Mouse (Mus musculus): Measurements from ENCODE around the gene Cnot8. TPM values are rescaled to one million over a fixed set of nuclear protein-coding genes. Genes with fewer than 3 reads are reported as not detected.
"Not testable (repeated sequence)": the region's sequence is repeated elsewhere in the genome, so short reads cannot be mapped to it uniquely, and the experiment has no call there.

Gene Cnot8
- polyA plus RNA-seq (2017; shearing (Covaris generic)): 10 to 100 TPM; 76.7 to 88.9 TPM

DNA sequence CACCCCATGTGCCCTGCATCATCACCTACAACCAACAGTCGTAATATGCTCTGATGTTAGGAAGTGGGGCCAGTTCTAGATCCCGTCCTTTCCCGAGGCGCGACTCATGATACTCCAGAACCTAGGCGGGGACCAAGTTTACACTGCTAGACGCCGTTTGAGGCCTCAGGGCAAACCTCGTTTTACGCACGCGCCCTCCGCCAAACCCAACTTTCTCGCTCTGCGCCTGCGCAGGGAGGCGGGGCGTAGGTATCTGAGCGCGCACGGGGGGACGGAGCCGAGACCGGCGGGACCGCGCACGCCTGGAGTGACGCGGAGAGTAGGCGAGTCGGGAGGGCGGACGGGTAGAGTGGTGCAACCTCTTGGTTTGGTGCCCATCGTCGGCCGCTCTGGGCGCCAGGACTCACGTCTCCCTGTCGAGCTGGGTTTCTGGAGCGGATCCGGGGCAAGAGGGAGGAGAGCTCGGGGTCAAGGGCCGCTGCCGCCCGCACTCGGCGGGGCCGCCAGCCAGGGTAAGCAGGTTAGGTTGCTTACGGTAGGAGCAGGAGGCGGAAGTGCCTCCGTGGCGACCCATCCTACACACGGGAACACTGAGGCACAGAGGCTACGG is at the start of gene Cnot8:
TSS of gene Cnot8 (plus strand) at position 457 of the 610 bp plus-strand sequence.
- ATAC-seq: peak; percentile 91

DNA sequence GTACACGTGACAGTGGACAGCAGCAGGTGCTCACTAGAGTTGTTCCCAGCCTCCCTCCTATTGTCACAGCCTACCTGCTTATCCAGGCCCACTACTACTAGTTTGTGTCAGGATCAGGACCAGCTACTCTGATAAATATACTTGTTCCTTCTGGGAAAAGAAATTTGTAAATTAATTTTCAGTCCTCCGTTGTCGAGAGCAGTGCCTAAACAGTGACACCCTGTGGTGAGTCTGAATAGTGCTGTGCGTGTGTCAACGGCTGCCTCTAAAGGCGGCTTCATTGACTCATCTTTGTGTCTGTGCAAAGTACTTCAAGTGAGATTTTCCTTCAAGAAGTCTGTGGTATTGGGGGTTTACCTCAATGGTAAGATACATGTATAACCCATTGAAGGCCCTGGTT is 46.5 kb upstream of the Cnot8 start:
- ATAC-seq: peak; percentile 71

DNA sequence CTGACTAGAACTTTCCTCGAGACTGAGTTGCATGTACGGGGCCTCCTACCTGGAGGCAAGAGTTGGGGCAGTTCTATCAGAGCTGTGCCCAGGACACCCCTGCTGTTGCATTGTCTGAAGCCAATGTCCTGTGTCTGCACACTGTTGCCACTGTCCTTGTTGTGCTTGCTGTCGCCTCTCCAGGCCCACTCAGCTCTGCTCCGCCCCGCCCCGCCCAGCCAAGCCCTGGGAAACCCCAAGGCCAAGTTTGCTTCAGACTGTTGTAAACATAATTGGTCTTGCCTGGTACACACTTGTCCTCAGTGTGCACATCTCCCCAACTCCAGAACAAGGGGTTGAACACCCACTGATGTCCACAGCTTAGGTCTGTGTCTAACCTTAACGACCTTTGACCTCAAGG is 44.2 kb upstream of the Cnot8 start:
- not testable (repeated sequence) for ATAC-seq

DNA sequence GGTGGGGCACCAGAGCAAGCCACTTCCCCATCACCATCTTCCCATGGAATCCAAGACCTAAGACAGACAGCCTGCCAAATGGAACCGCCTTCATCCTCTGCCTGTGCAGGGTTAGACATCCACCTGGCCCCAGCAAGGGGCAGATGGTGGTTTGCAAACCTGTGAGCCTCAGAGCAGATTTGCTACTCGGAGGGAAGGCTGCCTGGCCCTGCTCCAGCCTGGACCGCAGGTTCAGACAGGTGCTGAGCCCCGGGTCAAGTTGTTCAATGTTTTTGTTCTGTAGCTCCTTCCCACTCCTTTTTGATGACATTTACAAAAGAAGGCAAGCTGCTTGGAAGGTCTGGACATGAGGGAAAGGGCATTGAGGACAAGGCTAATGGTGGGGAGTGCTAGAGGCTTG is 42.7 kb upstream of the Cnot8 start:
- ATAC-seq: not testable (repeated sequence)

DNA sequence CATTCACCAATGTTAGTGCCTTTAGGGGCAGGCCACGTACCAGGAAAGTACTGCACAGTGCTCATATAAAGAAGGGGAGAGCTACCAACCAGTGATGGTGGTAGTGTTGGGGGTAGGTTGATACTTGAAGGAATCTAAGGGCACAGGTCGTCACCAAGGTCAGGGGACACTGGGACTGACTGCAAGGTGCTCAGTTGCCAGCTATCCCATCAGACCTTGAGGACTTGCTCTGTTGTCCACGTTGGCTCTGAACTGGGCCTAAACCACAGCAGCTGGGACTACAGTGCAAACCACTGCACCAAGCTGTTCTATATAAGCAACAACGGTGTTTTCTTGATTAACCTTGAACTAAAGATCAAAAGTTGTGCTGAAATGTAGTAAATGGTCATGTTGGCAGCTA is 41.4 kb upstream of the Cnot8 start:
- ATAC-seq: no peak

DNA sequence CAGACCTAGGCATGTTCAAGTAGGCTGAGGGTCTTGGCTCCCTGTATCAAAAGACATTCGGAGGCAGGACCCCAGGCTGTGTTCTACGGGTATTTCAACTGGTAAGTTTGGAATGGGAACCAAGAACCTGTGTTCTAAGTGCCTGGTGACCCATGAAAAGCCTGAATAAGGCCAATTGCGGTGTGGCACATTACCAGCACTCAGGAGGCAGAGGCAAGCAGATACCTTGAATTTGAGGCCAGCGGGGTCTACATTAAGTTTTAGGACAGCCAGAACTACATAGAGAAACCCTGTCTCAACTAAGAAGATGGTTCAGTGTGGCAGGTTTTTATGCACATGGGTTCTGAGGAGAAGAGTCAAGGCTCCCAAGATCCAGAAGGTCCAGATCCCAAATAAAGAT is 38.9 kb upstream of the Cnot8 start:
- no peak for ATAC-seq

DNA sequence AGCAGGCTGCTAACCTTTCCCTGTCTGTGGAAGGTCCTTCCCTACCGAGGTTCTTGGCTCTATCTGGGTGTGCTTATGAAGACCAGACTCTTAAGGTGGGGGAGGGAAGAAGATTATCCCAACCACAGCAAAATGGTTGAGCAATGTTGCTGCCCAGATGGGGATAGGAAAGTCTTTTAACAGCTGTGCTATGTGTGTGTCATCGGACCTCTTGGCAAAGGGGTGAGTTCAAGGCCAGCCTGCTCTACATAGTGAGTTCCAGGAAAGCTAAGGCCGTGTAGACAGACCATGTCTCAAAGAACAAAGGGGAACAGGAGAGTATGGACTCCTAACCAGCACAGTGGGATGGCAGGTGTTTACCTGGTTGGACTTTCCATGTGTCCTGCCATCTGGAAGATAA is 31.0 kb upstream of the Cnot8 start:
- ATAC-seq: no peak

DNA sequence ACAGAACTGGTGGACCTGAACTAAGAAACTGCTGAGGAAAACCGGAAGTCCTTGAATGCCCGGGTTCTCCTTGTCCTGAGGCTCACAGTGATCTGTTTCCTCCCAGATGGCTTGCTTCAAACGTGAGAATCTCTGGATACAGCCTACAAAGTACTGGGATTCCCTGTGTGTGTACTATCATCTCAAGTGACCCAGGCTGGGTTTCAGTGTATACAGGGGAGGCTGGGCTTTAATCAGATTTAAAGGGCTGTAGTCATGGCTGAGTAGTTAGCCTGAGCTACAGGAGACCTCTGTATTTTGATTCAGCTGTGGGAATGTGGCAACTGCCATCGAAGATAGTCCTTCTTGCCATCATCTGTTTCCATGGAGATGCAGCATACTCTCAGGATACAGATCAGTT is 26.7 kb upstream of the Cnot8 start:
- no peak for ATAC-seq

DNA sequence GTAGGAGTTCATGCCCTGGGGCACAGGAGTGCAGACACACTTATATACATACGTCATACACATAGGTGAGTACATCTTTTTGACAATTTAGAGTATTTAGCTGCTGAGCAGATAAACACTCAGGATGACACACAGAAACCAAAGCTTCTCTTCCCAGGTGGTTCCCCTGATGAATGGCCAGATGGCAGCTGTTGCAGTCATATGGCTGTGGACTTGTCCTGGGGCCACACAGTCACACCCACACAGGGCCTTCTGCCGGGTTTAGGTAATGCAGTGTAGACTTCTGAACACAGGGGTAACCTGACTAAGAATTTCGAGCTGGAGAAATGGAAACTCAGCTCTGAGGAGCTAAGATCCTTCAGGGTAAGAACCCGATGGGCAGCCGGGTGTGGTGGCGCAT is 22.2 kb upstream of the Cnot8 start:
- ATAC-seq: no peak

DNA sequence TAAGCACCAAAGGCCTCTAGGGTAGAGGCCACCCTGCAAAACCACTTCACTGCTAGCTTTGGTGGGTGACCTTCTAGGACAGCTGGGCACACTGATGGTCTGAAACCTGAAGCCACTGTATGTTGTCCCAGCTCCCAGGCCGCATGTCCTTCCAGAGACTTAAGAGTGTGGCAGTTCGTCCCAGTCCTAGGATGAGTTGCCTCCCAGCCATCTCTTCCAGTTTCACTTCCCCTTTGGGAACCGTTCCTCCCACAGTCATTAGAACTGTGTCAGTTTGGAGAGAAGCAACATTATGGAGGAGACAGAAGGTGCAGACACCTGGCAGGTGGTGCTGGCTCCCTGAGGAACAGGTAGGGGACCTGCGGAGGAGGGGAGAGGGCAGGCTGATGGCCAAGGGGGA is 11.4 kb upstream of the Cnot8 start:
- no peak for ATAC-seq

DNA sequence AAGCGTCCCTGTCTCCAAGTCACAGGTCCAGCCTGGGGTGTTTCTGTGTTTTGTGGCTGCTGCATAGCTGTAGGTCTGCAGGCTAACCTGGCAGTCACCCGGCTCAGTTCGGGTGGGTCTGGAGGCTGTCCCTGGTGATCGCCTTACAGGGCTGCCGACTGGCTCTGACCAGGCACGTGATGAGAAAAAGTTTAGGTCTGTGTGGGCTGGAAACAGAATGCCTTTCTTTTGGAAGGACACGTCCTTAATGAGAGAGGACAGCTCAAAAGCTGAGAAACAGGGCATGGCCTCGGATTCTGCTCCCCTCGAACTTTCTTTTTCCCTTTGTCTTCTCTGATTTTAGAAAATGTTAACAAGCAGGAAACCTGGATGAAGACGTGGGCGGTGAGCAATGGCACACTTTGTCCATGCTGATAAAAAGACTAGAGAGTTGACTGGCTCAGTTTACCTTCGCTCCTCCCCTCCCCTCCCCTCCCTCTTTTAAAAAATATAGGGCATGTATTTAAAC is 10.9 kb upstream of the Cnot8 start, which contains the start of gene Gm12248:
TSS of gene Gm12248 (minus strand) at position 114 of the 508 bp plus-strand sequence.
- no peak for ATAC-seq

DNA sequence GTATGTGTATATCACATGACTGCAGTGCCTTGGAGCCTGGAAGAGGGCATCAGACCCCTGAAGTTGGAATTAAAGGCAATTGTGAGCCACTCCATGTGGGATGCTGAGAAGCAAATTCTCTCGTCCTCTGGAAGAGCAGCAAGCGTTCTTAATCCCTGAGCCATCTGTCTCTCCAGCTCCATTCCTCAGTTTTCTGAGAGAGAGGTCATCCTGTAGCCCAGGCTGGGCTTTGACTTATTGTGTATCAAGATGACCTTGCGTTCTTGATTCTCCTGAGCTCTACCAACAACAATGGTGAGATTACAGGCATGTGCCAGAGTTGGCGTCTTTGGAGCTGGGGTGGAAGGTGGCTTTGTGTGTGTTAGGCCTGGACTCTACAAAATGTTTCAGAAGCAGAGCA is 9.2 kb upstream of the Cnot8 start:
- ATAC-seq: no peak

DNA sequence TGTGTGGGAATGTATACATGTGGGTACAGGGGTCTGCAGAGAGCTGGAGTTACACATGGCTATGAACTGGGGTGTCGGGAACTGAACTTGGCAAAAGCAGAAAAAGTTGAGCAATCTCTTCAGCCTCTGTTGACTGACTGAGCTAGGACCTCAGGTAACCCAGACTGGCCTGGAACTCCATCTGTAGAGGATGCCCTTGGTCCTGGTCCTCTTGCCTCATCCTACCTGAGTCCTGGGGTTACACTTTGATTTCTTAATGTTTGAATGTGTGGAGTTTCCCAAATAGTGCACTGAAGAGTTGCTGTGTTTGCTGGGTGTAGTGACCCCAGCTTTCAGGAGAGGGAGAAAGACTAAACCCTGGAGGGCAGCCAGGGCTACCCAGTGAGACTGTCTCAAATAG is 8.4 kb upstream of the Cnot8 start:
- ATAC-seq: no peak

DNA sequence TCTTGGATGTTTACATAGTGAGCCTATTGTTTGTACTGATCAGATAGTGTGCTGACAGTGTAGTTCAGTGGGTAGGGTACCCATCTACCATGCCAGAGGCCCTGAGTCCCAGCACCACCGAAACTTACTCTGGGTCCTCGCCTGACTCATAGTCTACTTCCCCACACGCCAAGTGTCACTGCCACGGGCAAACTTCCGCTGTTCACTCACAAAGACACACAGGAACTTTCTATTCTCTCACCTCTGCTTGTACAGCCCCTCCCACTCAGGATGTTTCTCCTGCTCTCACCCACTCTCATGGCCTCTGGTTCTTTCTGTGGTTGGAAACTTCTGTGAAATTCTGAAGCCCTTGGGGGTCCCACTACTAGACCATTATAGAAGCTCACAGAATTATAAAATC is 7.8 kb upstream of the Cnot8 start:
- peak; percentile 92 for ATAC-seq

DNA sequence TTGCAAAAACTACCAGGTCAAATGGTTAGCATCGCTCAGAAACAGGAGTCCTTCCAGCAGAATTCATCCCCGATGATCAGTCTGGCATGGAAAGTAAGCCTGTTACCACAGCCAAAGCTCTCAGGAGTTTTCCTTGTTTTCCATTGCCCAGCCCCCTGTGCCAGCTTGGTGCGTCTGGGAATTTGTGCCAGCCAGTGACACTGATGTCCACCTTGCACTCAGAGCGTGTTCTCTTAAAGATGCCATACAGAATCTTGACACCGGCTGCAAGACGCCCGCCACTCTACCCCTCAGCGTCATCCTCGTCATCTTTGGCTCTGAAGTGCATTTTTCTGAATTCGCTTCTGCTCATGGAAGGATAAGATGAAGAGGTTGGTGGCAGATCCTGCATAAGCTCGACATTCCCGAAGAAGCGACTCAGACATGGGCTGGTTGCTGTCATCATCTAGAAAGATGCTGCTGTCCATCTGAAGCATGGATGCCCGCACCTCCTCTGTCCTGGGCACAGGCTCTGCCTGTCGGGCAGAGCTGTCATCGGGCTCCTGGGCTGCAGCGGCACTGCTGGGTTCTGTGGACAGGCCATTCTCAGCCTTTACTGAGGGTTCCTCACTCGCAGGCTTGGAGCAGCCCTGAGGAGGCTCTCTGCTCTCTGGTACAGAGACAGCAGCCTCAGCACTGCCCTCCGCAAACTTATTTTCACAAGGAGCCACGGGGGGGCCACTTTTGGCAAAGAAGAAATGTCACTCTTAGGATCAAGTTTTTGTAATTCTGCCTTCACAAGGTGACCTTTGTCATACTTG is 6.9 kb upstream of the Cnot8 start:
- ATAC-seq: no peak

DNA sequence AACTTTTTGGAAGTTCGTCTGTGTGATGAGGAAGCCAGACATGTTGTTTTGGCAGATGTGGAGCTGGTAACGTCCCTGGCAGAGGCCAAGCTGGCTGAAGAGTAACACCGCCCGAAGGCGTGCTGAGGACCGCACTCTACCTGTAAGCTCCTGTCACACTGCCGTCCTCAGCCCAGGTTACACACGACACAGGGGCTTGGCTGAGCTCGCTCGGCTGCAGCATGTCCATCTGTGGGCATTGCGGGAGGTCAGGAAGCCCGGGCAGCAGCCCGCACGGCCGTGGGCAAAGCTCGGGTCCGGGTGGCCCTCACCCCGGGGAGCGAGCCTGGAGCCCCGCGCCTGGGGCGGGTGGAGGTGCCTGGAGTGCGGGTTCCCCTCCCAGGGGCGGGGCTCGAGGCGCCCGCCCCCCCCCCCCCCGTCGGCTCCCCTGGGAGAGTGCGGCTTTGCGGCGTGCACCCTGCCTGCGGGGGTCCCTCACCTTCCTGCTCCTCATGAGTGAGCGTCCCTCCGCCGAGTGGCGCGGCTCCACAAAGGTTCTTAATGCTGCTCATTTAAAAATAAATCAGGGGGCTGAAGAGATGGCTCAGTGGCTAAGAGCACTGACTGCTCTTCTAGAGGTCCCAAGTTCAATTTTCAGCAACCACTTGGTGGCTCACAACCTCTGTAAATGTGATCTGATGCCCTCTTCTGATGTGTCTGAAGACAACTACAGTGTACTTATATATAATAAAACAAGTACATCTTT is 6.2 kb upstream of the Cnot8 start:
- no peak for ATAC-seq

DNA sequence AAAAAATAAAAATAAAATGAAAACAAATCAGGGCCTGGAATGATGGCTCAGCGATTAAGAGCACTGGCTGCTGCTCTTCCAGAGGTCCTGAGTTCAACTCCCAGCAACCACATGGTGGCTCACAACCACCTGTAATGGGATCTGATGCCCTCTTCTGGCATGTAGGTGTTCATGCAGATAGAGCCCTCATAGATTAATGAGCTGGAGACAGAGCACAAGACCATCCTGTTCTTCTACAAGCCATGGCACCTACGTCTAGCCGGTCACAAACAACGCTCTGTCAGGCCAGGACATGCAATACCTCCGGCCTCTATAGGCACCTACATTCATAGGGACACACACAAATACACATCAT is 5.6 kb upstream of the Cnot8 start:
- not testable (repeated sequence) for ATAC-seq

DNA sequence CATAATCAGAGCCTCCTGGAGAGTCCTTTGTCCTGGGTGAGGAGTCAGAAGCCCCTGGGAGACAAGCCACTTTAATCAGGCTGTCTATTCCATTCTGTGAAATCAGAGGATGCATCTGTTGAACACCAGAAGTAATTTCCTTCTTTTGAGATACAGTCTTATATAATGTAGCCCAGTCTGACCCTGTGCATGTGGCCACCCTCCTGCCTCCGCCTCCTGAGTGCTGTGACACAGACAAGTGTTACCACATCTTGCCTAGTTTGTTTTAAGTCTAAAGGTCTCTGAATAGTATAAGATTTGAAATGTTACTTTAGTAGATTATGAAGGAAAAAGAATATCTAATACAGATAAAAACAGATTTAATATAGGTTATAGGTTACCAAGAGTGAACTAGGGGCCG is 3.9 kb upstream of the Cnot8 start:
- no peak for ATAC-seq

DNA sequence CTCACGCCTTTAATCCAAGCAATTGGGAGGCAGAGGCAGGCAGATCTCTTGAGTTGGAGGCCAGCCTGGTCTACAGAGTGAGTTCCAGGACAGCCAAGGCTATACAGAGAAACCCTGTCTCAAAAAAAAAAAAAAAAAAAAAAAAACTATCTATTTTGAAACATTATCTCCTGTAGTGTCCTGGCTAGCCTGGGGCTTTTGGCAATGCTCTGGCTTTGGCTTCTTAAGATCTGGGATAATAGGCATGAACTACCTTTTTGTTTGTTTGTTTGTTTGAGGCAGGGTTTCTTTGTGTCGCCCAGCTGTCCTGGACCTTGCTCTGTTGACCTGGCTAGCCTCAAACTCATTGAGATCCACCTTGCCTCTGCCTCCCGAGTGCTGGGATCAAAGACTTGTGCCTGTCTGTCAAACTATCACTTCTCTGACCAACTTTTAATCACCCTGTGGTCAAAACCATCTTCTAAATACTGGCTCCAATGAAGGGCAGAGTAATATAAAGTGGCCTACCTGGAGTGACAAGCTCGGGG is 2.7 kb upstream of the Cnot8 start:
- ATAC-seq: no peak

DNA sequence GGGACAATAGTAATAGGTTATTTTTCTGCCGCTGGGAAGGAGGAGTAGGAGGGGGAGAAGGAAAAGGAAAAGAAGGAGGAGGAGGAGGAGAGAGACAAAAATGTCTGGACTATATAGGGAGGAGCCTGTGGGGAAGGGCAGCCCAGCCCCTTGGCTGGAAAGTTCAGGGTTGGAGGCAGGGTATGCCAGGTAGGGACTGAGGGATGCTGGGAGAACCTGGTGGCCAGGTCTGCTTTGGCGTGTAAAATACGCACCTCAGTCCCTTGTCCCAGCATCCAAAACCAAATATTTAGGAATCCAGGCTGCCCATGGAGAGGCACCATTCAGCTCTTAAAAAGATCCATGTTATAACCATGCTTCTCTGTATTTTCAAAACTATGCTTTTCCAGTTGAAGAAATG is 1.8 kb upstream of the Cnot8 start:
- no peak for ATAC-seq

DNA sequence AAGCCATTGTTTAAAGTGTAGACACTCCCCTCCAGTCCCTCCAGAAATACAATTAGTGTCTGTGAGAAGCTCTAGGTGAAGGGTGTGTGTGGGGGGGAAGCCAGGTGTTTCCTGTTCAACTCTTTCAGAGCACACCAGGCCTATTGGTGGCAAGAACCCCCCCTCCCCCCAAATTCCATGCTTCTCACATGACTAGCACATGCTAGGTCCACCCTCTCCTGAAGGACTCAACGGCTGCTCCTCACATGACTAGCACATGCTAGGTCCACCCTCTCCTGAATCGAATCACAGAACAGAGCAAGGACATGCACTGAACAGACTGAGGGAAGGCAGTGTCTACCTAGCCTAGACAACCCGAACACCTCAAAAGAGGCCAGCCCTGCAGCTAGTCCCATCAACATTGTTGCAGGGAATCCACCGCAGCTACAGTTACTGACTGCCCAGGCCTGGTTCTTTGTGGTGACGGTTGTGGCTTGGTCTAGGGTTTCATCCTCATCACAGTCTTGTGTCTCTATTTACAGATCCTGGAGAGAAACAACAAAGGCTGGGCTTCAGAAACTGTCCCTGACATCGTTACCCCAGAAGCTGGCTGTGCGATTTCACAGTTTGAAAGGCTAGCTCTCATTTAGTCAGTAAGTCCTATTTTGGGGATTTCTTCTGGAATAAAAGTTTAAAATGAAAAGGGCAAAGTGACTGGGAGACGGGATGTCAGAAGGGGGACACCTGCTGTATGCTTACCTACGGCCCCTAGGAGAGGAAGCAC is 1.2 kb upstream of the Cnot8 start:
- no peak for ATAC-seq

DNA sequence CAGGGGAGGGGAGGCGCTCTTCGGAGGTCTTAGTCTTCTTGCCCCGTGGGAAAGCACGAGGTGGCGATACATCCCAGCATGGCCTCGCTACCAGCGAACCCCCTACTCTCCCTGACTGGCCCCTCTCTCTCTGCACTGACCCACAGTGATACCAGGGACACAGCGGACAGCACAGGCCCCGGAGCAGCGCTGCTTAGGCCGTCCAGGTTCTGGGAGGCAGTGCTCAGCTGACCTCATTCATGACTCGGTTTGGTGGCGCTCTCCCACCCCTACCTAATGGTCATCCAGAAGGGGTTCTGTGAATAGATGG is 654 bp upstream of the Cnot8 start:
- no peak for ATAC-seq

DNA sequence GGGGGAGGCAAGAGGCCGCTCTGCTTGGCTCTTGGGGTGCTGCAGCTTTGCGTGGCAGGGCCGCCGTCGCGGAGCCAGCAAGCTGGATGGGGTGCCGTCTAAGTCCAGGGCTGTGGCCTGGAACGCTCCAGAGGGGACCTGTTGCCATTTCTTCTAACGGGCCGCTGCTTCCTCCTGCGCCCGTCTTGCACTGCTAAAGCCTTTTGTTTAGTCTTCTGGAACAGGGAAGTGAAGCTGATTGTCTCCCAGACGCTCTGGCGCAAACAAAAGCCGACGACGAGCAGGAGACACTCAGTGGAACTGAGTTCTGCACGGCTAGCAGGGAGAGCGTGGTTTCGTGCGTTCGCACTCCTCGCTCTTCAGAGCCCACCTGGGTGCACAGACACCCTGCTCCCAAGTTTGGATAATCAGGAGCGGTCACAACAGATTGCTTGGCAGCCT is 418 bp downstream of the Cnot8 start:
- ATAC-seq: no peak

Measured in activated CD4-positive, CD25-positive, alpha-beta regulatory T cell, adult 4 months (primary cell).